Mouse (Mus musculus): ENCODE measurements around the gene Sac3d1.

- TF ChIP-seq CTCF (conservative IDR thresholded peaks at IDR 0.05; ENCODE audit: insufficient read depth, insufficient read length, low read depth, low read length) (no peak), POLR2A (IDR thresholded peaks at IDR 0.05; ENCODE audit: low read depth, low read length) (no peak)
Observed at GRCm38 (mm10) chr19:6136397-6136796, 17.9 kb upstream of the Sac3d1 start.
